Mouse (Mus musculus): Measurements from ENCODE around the gene Fscn3. TPM values are rescaled to one million over a fixed set of nuclear protein-coding genes. Genes with fewer than 3 reads are reported as not detected.

Fscn3 gene
- polyA plus RNA-seq, 1 experiment = not detected

GRCm38 (mm10) chr6:28470017-28470602, 42.5 kb downstream of the Fscn3 start:
- DNase-seq (ENCODE audit: low read depth in 1 of 2, low spot score in 2 of 2) = no peak
- Histone ChIP-seq H3K4me3 (ENCODE audit: extremely low read depth, insufficient read depth, insufficient read length) (no peak overlapping the region), H3K36me3 (ENCODE audit: control insufficient read depth, insufficient read depth, low read length) (no peaks in the 10 kb centered on the region), H3K27me3 (ENCODE audit: control insufficient read depth, insufficient read depth, low read length) (no peaks in the 10 kb centered on the region), H3K4me1 (ENCODE audit: control insufficient read depth, insufficient read depth, insufficient read length) (no peaks in the 10 kb centered on the region), H3K27ac (ENCODE audit: insufficient read depth, low read length) (no peak overlapping the region)
- TF ChIP-seq CTCF (IDR thresholded peaks at IDR 0.05; ENCODE audit: extremely low read depth, insufficient read depth, insufficient read length, insufficient replicate concordance) (no peak), POLR2A (IDR thresholded peaks at IDR 0.05; ENCODE audit: low read depth, low read length) (no peak)
- 86% methylated on average over 4 of the region's 4 CpGs for WGBS

- TF ChIP-seq CTCF (IDR thresholded peaks at IDR 0.05; ENCODE audit: extremely low read depth, insufficient read depth, insufficient read length, insufficient replicate concordance) = no peak
- H3K27ac ChIP-seq (ENCODE audit: insufficient read depth, low read length) = no peak overlapping the region
- no peak overlapping the region for H3K4me3 ChIP-seq (ENCODE audit: extremely low read depth, insufficient read depth, insufficient read length)
- DNase-seq (ENCODE audit: low read depth in 1 of 2, low spot score in 2 of 2) = no peak
- WGBS = 79% methylated on average over 5 of the region's 5 CpGs
- no peaks in the 10 kb centered on the region for H3K36me3 ChIP-seq (ENCODE audit: control insufficient read depth, insufficient read depth, low read length)
- H3K27me3 ChIP-seq (ENCODE audit: control insufficient read depth, insufficient read depth, low read length) = no peaks in the 10 kb centered on the region
- H3K4me1 ChIP-seq (ENCODE audit: control insufficient read depth, insufficient read depth, insufficient read length) = no peaks in the 10 kb centered on the region
Measured at GRCm38 (mm10) chr6:28470621-28471020, 43.0 kb downstream of the Fscn3 start.

- DNase-seq (ENCODE audit: low read depth in 1 of 2, low spot score in 2 of 2) = no peak
- Histone ChIP-seq H3K4me3 (ENCODE audit: extremely low read depth, insufficient read depth, insufficient read length) (no peak overlapping the region), H3K36me3 (ENCODE audit: control insufficient read depth, insufficient read depth, low read length) (no peaks in the 10 kb centered on the region), H3K4me1 (ENCODE audit: control insufficient read depth, insufficient read depth, insufficient read length) (no peaks in the 10 kb centered on the region), H3K27ac (ENCODE audit: insufficient read depth, low read length) (no peak overlapping the region), H3K27me3 (ENCODE audit: control insufficient read depth, insufficient read depth, low read length) (no peaks in the 10 kb centered on the region)
- 92% methylated on average over 9 of the region's 9 CpGs for WGBS
- TF ChIP-seq CTCF (IDR thresholded peaks at IDR 0.05; ENCODE audit: extremely low read depth, insufficient read depth, insufficient read length, insufficient replicate concordance) (no peak), POLR2A (IDR thresholded peaks at IDR 0.05; ENCODE audit: low read depth, low read length) (no peak)
Measured at GRCm38 (mm10) chr6:28471284-28472035, 43.9 kb downstream of the Fscn3 start.

GRCm38 (mm10) chr6:28474211-28474610, 46.6 kb downstream of the Fscn3 start:
- 94% methylated on average over 4 of the region's 4 CpGs for WGBS
- 0 out of 2 replicates have a peak, but pooled peaks cover under 1% of the 10 kb centered on the region for H3K4me1 ChIP-seq (ENCODE audit: control insufficient read depth, insufficient read depth, insufficient read length)

GRCm38 (mm10) chr6:28474839-28475238, 47.2 kb downstream of the Fscn3 start, which contains the start of gene Snd1:
Snd1 (plus strand) TSS chr6:28475139.
- DNase-seq (ENCODE audit: low read depth in 1 of 2, low spot score in 2 of 2) = no peak
- Histone ChIP-seq H3K4me3 (ENCODE audit: extremely low read depth, insufficient read depth, insufficient read length) (no peak within 1 kb of the TSS), H3K27me3 (ENCODE audit: control insufficient read depth, insufficient read depth, low read length) (no peaks in the 10 kb centered on the region), H3K27ac (ENCODE audit: insufficient read depth, low read length) (no peak within 1 kb of the TSS), H3K4me1 (ENCODE audit: control insufficient read depth, insufficient read depth, insufficient read length) (peaks cover 4% of the 10 kb centered on the region; the same call in 1 of the 2 replicates), H3K36me3 (ENCODE audit: control insufficient read depth, insufficient read depth, low read length) (no peaks in the 10 kb centered on the region)
- no peak for TF ChIP-seq POLR2A (IDR thresholded peaks at IDR 0.05; ENCODE audit: low read depth, low read length)
- TF ChIP-seq CTCF (IDR thresholded peaks at IDR 0.05; ENCODE audit: extremely low read depth, insufficient read depth, insufficient read length, insufficient replicate concordance) = no peak
- 89% methylated on average over 5 of the region's 5 CpGs for WGBS

More at GRCm38 (mm10) chr6:28474211-28474610, 46.6 kb downstream of the Fscn3 start:
- no peak for DNase-seq (ENCODE audit: low read depth in 1 of 2, low spot score in 2 of 2)
- Histone ChIP-seq H3K27ac (ENCODE audit: insufficient read depth, low read length) (no peak overlapping the region), H3K4me3 (ENCODE audit: extremely low read depth, insufficient read depth, insufficient read length) (no peak overlapping the region), H3K36me3 (ENCODE audit: control insufficient read depth, insufficient read depth, low read length) (no peaks in the 10 kb centered on the region), H3K27me3 (ENCODE audit: control insufficient read depth, insufficient read depth, low read length) (no peaks in the 10 kb centered on the region)
- TF ChIP-seq POLR2A (IDR thresholded peaks at IDR 0.05; ENCODE audit: low read depth, low read length) = no peak
- TF ChIP-seq CTCF (IDR thresholded peaks at IDR 0.05; ENCODE audit: extremely low read depth, insufficient read depth, insufficient read length, insufficient replicate concordance) = no peak

- H3K36me3 ChIP-seq (ENCODE audit: control insufficient read depth, insufficient read depth, low read length) = no peaks in the 10 kb centered on the region
- WGBS = under 1% methylated on average over 66 of the region's 68 CpGs
- no peak for TF ChIP-seq CTCF (IDR thresholded peaks at IDR 0.05; ENCODE audit: extremely low read depth, insufficient read depth, insufficient read length, insufficient replicate concordance)
- peak; percentile 77 for TF ChIP-seq POLR2A (IDR thresholded peaks at IDR 0.05; ENCODE audit: low read depth, low read length)
- H3K27me3 ChIP-seq (ENCODE audit: control insufficient read depth, insufficient read depth, low read length) = no peaks in the 10 kb centered on the region
- peak overlapping the region; percentile 93 for H3K4me3 ChIP-seq (ENCODE audit: extremely low read depth, insufficient read depth, insufficient read length)
- peak overlapping the region; percentile 60 for H3K27ac ChIP-seq (ENCODE audit: insufficient read depth, low read length)
- H3K4me1 ChIP-seq (ENCODE audit: control insufficient read depth, insufficient read depth, insufficient read length) = peaks cover 4% of the 10 kb centered on the region
- DNase-seq (ENCODE audit: low read depth in 1 of 2, low spot score in 2 of 2) = peak; percentile 96 to 100
Measured at GRCm38 (mm10) chr6:28479865-28480751, 52.5 kb downstream of the Fscn3 start.

Data from spleen, adult 2 months (tissue).